Mouse (Mus musculus) myocyte (in vitro differentiated cells): ENCODE data around the gene Tmem50b. TPM values are rescaled to one million over a fixed set of nuclear protein-coding genes. Genes with fewer than 3 reads are reported as not detected.

ENCODE experiments used
- H3K27me3 ChIP-seq: one replicate; pipeline ENCODE4 v1.6.1; 2011; ENCODE audit not compliant: control insufficient read depth, insufficient read depth, insufficient read length
- H3K36me3 ChIP-seq: one replicate; pipeline ENCODE4 v1.6.1; 2011; ENCODE audit not compliant: control insufficient read depth, insufficient read depth
- H3K4me2 ChIP-seq: one replicate; pipeline ENCODE4 v1.6.1; 2011; ENCODE audit warnings: low read depth, control low read depth
- H3K4me3 ChIP-seq: one replicate; pipeline ENCODE4 v1.5.1; 2011; ENCODE audit warnings: mild to moderate bottlenecking, control low read depth, moderate library complexity
- H3K79me2 ChIP-seq: one replicate; pipeline ENCODE4 v1.6.1; 2011; ENCODE audit not compliant: control insufficient read depth, insufficient read depth
- H3ac ChIP-seq: one replicate; pipeline ENCODE4 v1.6.1; 2011; ENCODE audit not compliant: control insufficient read depth, insufficient read length
- CEBPB ChIP-seq: IDR thresholded peaks from 2 replicates; pipeline ENCODE4 v1.6.1; 2011; ENCODE audit warnings: mild to moderate bottlenecking, moderate library complexity; ENCODE audit not compliant: poor library complexity, insufficient read depth, severe bottlenecking
- E2F4 ChIP-seq: IDR thresholded peaks from one replicate; pipeline ENCODE4 v1.6.1; 2011; ENCODE audit warnings: mild to moderate bottlenecking, control low read depth, moderate library complexity; ENCODE audit not compliant: insufficient read depth
- MAX ChIP-seq: IDR thresholded peaks from one replicate; pipeline ENCODE4 v1.6.1; 2011; ENCODE audit warnings: low read depth, mild to moderate bottlenecking, control low read depth
- MYOD1 ChIP-seq, 3 experiments: IDR thresholded peaks; one replicate each; pipeline ENCODE4 v1.6.1; 2011; ENCODE audit warnings: control low read depth in 2 of 3, low read depth in 2 of 3, mild to moderate bottlenecking in 2 of 3, moderate library complexity in 1 of 3; ENCODE audit not compliant: insufficient read length in 2 of 3, control insufficient read depth in 1 of 3
- MYOG ChIP-seq, 3 experiments: IDR thresholded peaks; one replicate each; pipeline ENCODE4 v1.6.1; 2011; ENCODE audit warnings: control low read depth in 2 of 3, low read depth in 2 of 3, mild to moderate bottlenecking in 2 of 3; ENCODE audit not compliant: insufficient read length in 2 of 3, control insufficient read depth in 1 of 3, insufficient read depth in 1 of 3
- POLR2A ChIP-seq: IDR thresholded peaks from one replicate; pipeline ENCODE4 v1.6.1; 2011; ENCODE audit warnings: low read depth, mild to moderate bottlenecking, control low read depth, moderate library complexity; ENCODE audit not compliant: insufficient read length
- POLR2AphosphoS2 ChIP-seq: IDR thresholded peaks from one replicate; pipeline ENCODE4 v1.6.1; 2011; ENCODE audit warnings: low read depth, control low read depth; ENCODE audit not compliant: insufficient read length
- REST ChIP-seq: IDR thresholded peaks from one replicate; pipeline ENCODE4 v1.6.1; 2011; ENCODE audit warnings: mild to moderate bottlenecking, control low read depth, moderate library complexity; ENCODE audit not compliant: insufficient read depth, insufficient read length
- SRF ChIP-seq: IDR thresholded peaks from one replicate; pipeline ENCODE4 v1.6.1; 2011; ENCODE audit warnings: low read depth; ENCODE audit not compliant: control insufficient read depth, insufficient read length
- TCF12 ChIP-seq: IDR thresholded peaks from one replicate; pipeline ENCODE4 v1.6.1; 2011; ENCODE audit warnings: mild to moderate bottlenecking, control low read depth; ENCODE audit not compliant: poor library complexity, insufficient read depth, severe bottlenecking
- TCF3 ChIP-seq: IDR thresholded peaks from one replicate; pipeline ENCODE4 v1.6.1; 2011; ENCODE audit warnings: low read depth, control low read depth; ENCODE audit not compliant: insufficient read length
- USF1 ChIP-seq: IDR thresholded peaks from one replicate; pipeline ENCODE4 v1.6.1; 2011; ENCODE audit warnings: low read depth, mild to moderate bottlenecking, control low read depth, moderate library complexity
- polyA plus RNA-seq: library from polyadenylated mRNA; unstranded; fragments of >200 nt; fragmentation: generic; extraction: Trizol; gene quantifications from one replicate; pipeline ENCODE4 v1.2.1, GENCODE M21; 2012; ENCODE audit warnings: missing spikeins

Gene Tmem50b
- polyA plus RNA-seq, 1 experiment = 11.4 TPM

- no peaks in the 10 kb centered on the region for H3K36me3 ChIP-seq
- H3K4me3 ChIP-seq = no peak overlapping the region
- no peaks in the 10 kb centered on the region for H3K27me3 ChIP-seq
Observed at GRCm38 (mm10) chr16:91548996-91549395, 48.6 kb downstream of the Tmem50b start.

DNA sequence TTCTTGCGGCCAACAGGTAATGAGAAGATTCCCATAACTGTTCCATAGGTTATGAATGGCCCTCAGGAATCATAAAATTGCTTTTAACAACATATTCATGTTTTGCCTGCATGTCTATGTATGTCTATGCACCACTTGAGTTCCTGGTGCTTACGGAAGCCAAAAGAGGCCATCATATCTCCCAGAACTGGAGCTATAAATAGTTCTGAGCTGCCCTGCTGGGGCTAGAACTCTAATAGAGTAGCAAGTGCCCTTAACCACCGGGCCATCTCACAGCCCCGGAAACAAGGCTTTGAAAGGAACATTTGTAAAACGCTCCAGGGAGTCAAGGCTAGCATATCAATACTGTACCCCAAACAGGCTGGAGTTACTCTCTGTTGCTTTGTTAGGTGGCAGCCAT is 49.0 kb downstream of the Tmem50b start:
- no peaks in the 10 kb centered on the region for H3K27me3 ChIP-seq
- peak overlapping the region; percentile 92 for H3K4me2 ChIP-seq
- H3K36me3 ChIP-seq = no peaks in the 10 kb centered on the region
- TF ChIP-seq MAX (no peak), USF1 (no peak), CEBPB (no peak), POLR2AphosphoS2 (no peak), TCF12 (no peak), MYOD1 (IDR thresholded peaks at IDR 0.05; ENCODE audit: control insufficient read depth in 1 of 3, insufficient read length in 2 of 3, low read depth in 2 of 3) (no peak), SRF (no peak), POLR2A (no peak), REST (no peak), TCF3 (no peak)
- H3K4me3 ChIP-seq = peak overlapping the region; percentile 62
- H3ac ChIP-seq = no peak overlapping the region
- peaks cover 22% of the 10 kb centered on the region for H3K79me2 ChIP-seq

More at GRCm38 (mm10) chr16:91548996-91549395, 48.6 kb downstream of the Tmem50b start:
- Histone ChIP-seq H3K4me2 (peak overlapping the region; percentile 92), H3K79me2 (peaks cover 22% of the 10 kb centered on the region), H3ac (no peak overlapping the region)
- no peak for TF ChIP-seq MAX
- TF ChIP-seq MYOD1 (IDR thresholded peaks at IDR 0.05; ENCODE audit: control insufficient read depth in 1 of 3, insufficient read length in 2 of 3, low read depth in 2 of 3) = no peak
- TF ChIP-seq POLR2A = no peak
- TF ChIP-seq USF1 = no peak
- TF ChIP-seq E2F4 = no peak
- no peak for TF ChIP-seq TCF3
- TF ChIP-seq POLR2AphosphoS2 = no peak
- TF ChIP-seq MYOG (IDR thresholded peaks at IDR 0.05; ENCODE audit: control insufficient read depth in 1 of 3, insufficient read depth in 1 of 3, insufficient read length in 2 of 3, low read depth in 2 of 3) = no peak
- TF ChIP-seq REST = no peak
- TF ChIP-seq CEBPB = no peak
- TF ChIP-seq TCF12 = no peak
- no peak for TF ChIP-seq SRF

DNA sequence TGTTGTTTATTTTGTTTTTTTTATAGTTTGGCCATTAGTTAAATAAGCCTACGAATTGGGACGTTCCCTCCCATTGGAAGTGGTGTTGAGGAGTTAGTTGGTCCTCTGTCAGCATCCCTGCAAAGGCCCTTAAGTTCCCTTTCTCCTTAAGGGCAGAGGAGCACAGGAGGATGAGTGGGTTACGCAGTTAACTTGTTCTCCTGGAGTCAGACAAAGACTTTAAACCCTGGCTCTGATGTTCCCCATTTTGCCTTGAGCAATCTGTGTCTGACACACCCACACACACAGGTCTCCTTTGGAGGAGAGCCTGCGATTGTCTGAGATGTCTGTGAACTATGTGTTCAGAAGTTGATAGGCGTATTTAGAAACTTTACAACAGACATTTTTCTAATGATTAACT is 49.6 kb downstream of the Tmem50b start:
- no peaks in the 10 kb centered on the region for H3K36me3 ChIP-seq
- no peaks in the 10 kb centered on the region for H3K27me3 ChIP-seq
- TF ChIP-seq TCF12 (no peak), SRF (no peak), CEBPB (no peak), USF1 (no peak)
- H3K4me3 ChIP-seq = peak overlapping the region; percentile 62
- H3K4me2 ChIP-seq = peak overlapping the region; percentile 92
- no peak overlapping the region for H3ac ChIP-seq
- peaks cover 22% of the 10 kb centered on the region for H3K79me2 ChIP-seq

- no peak for TF ChIP-seq CEBPB
- TF ChIP-seq POLR2A = peak; percentile 76
- TF ChIP-seq MYOG (IDR thresholded peaks at IDR 0.05; ENCODE audit: control insufficient read depth in 1 of 3, insufficient read depth in 1 of 3, insufficient read length in 2 of 3, low read depth in 2 of 3) = no peak
- TF ChIP-seq MAX = no peak
- TF ChIP-seq POLR2AphosphoS2 = peak; percentile 65
- TF ChIP-seq TCF3 = no peak
- no peak for TF ChIP-seq SRF
- TF ChIP-seq MYOD1 (IDR thresholded peaks at IDR 0.05; ENCODE audit: control insufficient read depth in 1 of 3, insufficient read length in 2 of 3, low read depth in 2 of 3) = peak in 1 of 3 experiments; percentile 24
- TF ChIP-seq REST = no peak
- Histone ChIP-seq H3K4me2 (peak within 1 kb of the TSS; percentile 92), H3K36me3 (no peaks in the 10 kb centered on the region), H3K79me2 (peaks cover 22% of the 10 kb centered on the region), H3K27me3 (no peaks in the 10 kb centered on the region), H3K4me3 (peak within 1 kb of the TSS; percentile 62), H3ac (peak within 1 kb of the TSS; percentile 21)
Observed at GRCm38 (mm10) chr16:91546836-91547741, 50.5 kb downstream of the Tmem50b start, which contains the start of gene Ifngr2. TSS of gene Ifngr2 (plus strand) at chr16:91547072.

DNA sequence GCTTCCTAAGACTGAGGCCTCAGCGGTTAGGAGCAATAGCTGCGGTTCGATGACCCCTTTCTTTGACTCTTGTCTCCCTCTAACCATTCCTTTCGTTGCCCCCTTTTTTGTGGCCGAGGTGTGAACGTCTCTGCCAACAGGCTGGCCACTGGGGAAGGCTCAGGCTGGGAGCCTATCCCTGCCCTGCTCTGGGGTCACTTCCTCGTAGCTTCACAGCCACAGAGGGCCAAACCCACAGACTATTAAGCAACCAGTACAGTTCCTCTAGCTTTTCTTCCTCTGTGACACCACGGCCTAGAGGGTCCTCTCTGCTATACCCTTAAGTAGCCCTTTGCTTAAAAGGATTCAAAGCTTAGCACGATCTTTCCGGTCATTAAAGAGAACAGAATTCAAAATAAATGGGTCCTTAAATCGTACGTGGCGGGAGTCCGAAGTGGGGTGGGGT is 51.2 kb downstream of the Tmem50b start:
- Histone ChIP-seq H3K27me3 (no peaks in the 10 kb centered on the region), H3K36me3 (no peaks in the 10 kb centered on the region), H3K4me3 (peak overlapping the region; percentile 62), H3K79me2 (peaks cover 19% of the 10 kb centered on the region), H3K4me2 (peak overlapping the region; percentile 64), H3ac (peak overlapping the region; percentile 21)
- TF ChIP-seq TCF12 = no peak
- no peak for TF ChIP-seq MYOD1 (IDR thresholded peaks at IDR 0.05; ENCODE audit: control insufficient read depth in 1 of 3, insufficient read length in 2 of 3, low read depth in 2 of 3)
- no peak for TF ChIP-seq POLR2AphosphoS2
- no peak for TF ChIP-seq USF1
- no peak for TF ChIP-seq MAX
- TF ChIP-seq POLR2A = no peak
- no peak for TF ChIP-seq SRF
- no peak for TF ChIP-seq MYOG (IDR thresholded peaks at IDR 0.05; ENCODE audit: control insufficient read depth in 1 of 3, insufficient read depth in 1 of 3, insufficient read length in 2 of 3, low read depth in 2 of 3)
- TF ChIP-seq E2F4 = no peak
- TF ChIP-seq TCF3 = no peak
- TF ChIP-seq CEBPB = no peak
- no peak for TF ChIP-seq REST
